Mouse (Mus musculus) intestine, postnatal 0 days (tissue): ENCODE results near the gene Sept9. TPM values are rescaled to one million over a fixed set of nuclear protein-coding genes. Genes with fewer than 3 reads are reported as not detected.

Experiments used
- ATAC-seq: fragments of 200-750 bp; cut with Nextera tagmentation; 2 replicates; pipeline ENCODE4 v1.8.0; 2017; ENCODE audit warnings: mild to moderate bottlenecking, moderate TSS enrichment, moderate library complexity
- H3K27ac ChIP-seq: fragments of 300-500 bp; sonication (generic); 2 replicates; pipeline ENCODE4 v1.5.1; 2014; ENCODE audit warnings: mild to moderate bottlenecking, low read depth, low read length, moderate library complexity
- H3K27me3 ChIP-seq: fragments of 300-500 bp; sonication (generic); replicated peaks from 2 replicates; pipeline ENCODE4 v1.6.1; 2014; ENCODE audit warnings: low read length, mixed read lengths; ENCODE audit not compliant: control insufficient read depth, insufficient read depth
- H3K36me3 ChIP-seq: fragments of 300-500 bp; sonication (generic); 2 replicates; pipeline ENCODE4 v1.6.1; 2014; ENCODE audit warnings: mild to moderate bottlenecking, moderate library complexity; ENCODE audit not compliant: control insufficient read depth, insufficient read depth
- H3K4me1 ChIP-seq: fragments of 300-500 bp; sonication (generic); replicated peaks from 2 replicates; pipeline ENCODE4 v1.6.1; 2014; ENCODE audit warnings: antibody characterized with exemption, low read length, mixed read lengths; ENCODE audit not compliant: control insufficient read depth, insufficient read depth
- H3K4me2 ChIP-seq: fragments of 300-500 bp; sonication (generic); replicated peaks from 2 replicates; pipeline ENCODE4 v1.6.1; 2014; ENCODE audit warnings: low read depth, mild to moderate bottlenecking, moderate library complexity
- H3K4me3 ChIP-seq: fragments of 300-500 bp; sonication (generic); 2 replicates; pipeline ENCODE4 v1.5.1; 2014; ENCODE audit warnings: low read depth, low read length
- H3K9ac ChIP-seq: fragments of 300-500 bp; sonication (generic); 2 replicates; pipeline ENCODE4 v1.6.1; 2014; ENCODE audit warnings: mild to moderate bottlenecking, low read depth, low read length
- H3K9me3 ChIP-seq: fragments of 300-500 bp; sonication (generic); 2 replicates; pipeline ENCODE4 v1.6.1; 2016; ENCODE audit warnings: mixed run types; ENCODE audit not compliant: control insufficient read depth
- CTCF ChIP-seq: sonication (generic); IDR thresholded peaks from 2 replicates; pipeline ENCODE4 v1.5.1; 2016; ENCODE audit warnings: low read depth, mild to moderate bottlenecking, control low read depth, antibody characterized with exemption, moderate library complexity
- WGBS: fragments of 180-500 bp; shearing (Covaris S2); extraction: QIAGEN DNeasy Blood & Tissue Kit; methylation state at CpG from one replicate; pipeline ENCODE4 v1.1.7; 2014; 5-methylcytosine and 5-hydroxymethylcytosine counted together
- polyA plus RNA-seq: library from polyadenylated mRNA; unstranded; fragments of >200 nt; fragmentation: Nextera tagmentation; extraction: Ambion mirVana; gene quantifications from 2 replicates; pipeline ENCODE4 v1.2.1, GENCODE M21; 2015

The Sept9 gene
- polyA plus RNA-seq, 1 experiment from 2014 or later, result 74.5 TPM

- peaks cover 10% of the 10 kb centered on the region; the same call in 1 of the 2 replicates for H3K27me3 ChIP-seq
- H3K36me3 ChIP-seq, result no peaks in the 10 kb centered on the region
- H3K4me3 ChIP-seq, result peak overlapping the region; percentile 9; the same call in 1 of the 2 replicates
- 43% methylated on average over 15 of the region's 15 CpGs for WGBS
- no peak for TF ChIP-seq CTCF
- no peaks in the 10 kb centered on the region for H3K9me3 ChIP-seq
- no peaks in the 10 kb centered on the region for H3K4me1 ChIP-seq
- no peak overlapping the region for H3K9ac ChIP-seq
- no peak overlapping the region for H3K27ac ChIP-seq
- no peak for ATAC-seq
- peak overlapping the region; percentile 44 for H3K4me2 ChIP-seq
Measured at GRCm38 (mm10) chr11:117385331-117386103, 186.1 kb downstream of the Sept9 start.

DNA sequence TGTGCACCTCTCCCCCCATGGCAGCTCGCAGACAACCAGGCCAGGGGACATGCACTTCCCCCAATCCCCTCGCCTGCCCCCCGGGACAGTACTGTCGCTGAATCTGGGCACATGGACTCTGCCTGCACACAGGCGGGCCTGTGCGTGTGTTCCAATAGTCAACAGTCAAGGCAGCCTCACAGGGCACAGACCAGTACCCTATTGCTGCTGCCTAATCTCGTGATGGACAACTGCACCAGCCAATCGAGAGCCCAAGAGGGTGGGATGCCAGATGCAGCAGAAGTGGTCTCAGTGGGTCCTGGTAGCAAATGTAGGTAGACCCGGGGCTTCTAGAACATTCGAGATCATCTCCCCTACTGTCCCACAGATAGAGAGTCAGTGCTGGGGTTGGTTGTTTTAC, 187.8 kb downstream of the Sept9 start:
- WGBS, result 74% methylated on average over 10 of the region's 10 CpGs

DNA sequence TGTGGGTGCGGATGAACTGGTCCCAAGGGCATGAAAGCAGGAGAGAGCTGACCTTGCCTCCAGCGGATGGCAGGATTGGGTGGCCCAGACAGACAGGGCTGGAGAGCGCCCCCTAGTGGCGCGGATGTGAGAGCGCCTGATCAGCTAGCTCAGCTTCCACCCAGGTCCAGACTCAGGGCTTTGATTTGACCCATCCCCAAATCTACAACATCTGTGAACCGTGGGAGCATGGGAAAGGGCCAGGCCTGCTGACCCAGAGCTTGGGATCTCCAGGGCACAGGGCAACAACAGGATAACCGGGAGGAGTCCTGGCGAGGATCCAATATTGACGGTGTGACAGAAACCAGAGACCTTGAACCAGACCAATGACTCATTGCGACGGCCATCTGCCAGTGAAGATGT, 190.5 kb downstream of the Sept9 start:
- H3K9ac ChIP-seq, result no peak overlapping the region
- WGBS, result 15% methylated on average over 12 of the region's 12 CpGs
- H3K27ac ChIP-seq, result no peak overlapping the region
- ATAC-seq, result peak; percentile 20; the same call in 1 of the 2 replicates
- H3K4me1 ChIP-seq, result no peaks in the 10 kb centered on the region
- no peak overlapping the region for H3K4me2 ChIP-seq
- no peaks in the 10 kb centered on the region for H3K9me3 ChIP-seq
- TF ChIP-seq CTCF, result peak; percentile 91
- H3K27me3 ChIP-seq, result peaks cover 24% of the 10 kb centered on the region
- no peak overlapping the region for H3K4me3 ChIP-seq
- no peaks in the 10 kb centered on the region for H3K36me3 ChIP-seq

More for the DNA sequence above, 187.8 kb downstream of the Sept9 start:
- TF ChIP-seq CTCF, result no peak
- Histone ChIP-seq H3K4me2 (no peak overlapping the region), H3K4me3 (no peak overlapping the region), H3K27ac (no peak overlapping the region), H3K36me3 (no peaks in the 10 kb centered on the region), H3K4me1 (no peaks in the 10 kb centered on the region), H3K27me3 (peaks cover 10% of the 10 kb centered on the region; the same call in 1 of the 2 replicates), H3K9ac (no peak overlapping the region), H3K9me3 (no peaks in the 10 kb centered on the region)
- no peak; the same call in 1 of the 2 replicates for ATAC-seq

- 32% methylated on average over 7 of the region's 7 CpGs for WGBS
- Histone ChIP-seq H3K27me3 (peaks cover 25% of the 10 kb centered on the region), H3K36me3 (no peaks in the 10 kb centered on the region), H3K4me3 (no peak overlapping the region), H3K9ac (no peak overlapping the region), H3K27ac (no peak overlapping the region), H3K4me2 (no peak overlapping the region), H3K9me3 (no peaks in the 10 kb centered on the region), H3K4me1 (no peaks in the 10 kb centered on the region)
- TF ChIP-seq CTCF, result no peak
- ATAC-seq, result no peak
Measured at GRCm38 (mm10) chr11:117390774-117391534, 191.5 kb downstream of the Sept9 start.

DNA sequence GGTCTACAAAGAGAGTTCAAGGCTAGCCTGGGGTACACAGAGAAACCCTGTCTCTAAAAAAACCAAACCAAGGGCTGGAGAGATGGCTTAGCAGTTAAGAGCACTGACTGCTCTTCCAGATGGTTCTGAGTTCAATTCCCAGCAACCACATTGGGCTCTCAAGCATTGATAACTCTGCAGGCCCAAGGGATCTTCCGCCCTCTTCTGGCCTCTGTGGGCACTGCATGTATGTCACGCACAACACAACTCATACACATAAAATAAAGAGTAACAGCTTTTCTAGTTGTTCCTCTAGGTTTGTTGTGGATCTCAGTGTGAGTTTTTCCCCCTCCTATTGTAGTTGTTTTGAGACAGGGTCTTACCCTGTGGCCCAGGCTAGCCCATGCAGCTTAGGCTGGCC, 192.8 kb downstream of the Sept9 start:
- 76% methylated on average over 2 of the region's 2 CpGs for WGBS
- Histone ChIP-seq H3K9ac (no peak overlapping the region), H3K36me3 (no peaks in the 10 kb centered on the region), H3K4me1 (no peaks in the 10 kb centered on the region), H3K9me3 (no peaks in the 10 kb centered on the region), H3K27ac (no peak overlapping the region), H3K27me3 (peaks cover 23% of the 10 kb centered on the region), H3K4me2 (no peak overlapping the region), H3K4me3 (no peak overlapping the region)
- ATAC-seq, result no peak
- peak; percentile 66 for TF ChIP-seq CTCF

GRCm38 (mm10) chr11:117393715-117394114, 194.3 kb downstream of the Sept9 start:
- Histone ChIP-seq H3K9me3 (no peaks in the 10 kb centered on the region), H3K9ac (no peak overlapping the region), H3K4me1 (0 out of 2 replicates have a peak, but pooled peaks cover 2% of the 10 kb centered on the region), H3K4me3 (no peak overlapping the region), H3K27ac (no peak overlapping the region), H3K4me2 (no peak overlapping the region), H3K27me3 (peaks cover 23% of the 10 kb centered on the region), H3K36me3 (no peaks in the 10 kb centered on the region)
- no peak for TF ChIP-seq CTCF
- 73% methylated on average over 4 of the region's 4 CpGs for WGBS
- no peak for ATAC-seq
